Mouse (Mus musculus) ES-Bruce4 (cell line): ENCODE measurements around the gene Fut8. TPM values are rescaled to one million over a fixed set of nuclear protein-coding genes. Genes with fewer than 3 reads are reported as not detected.

Experiments used
- H3K27ac ChIP-seq: 2 replicates; pipeline ENCODE4 v1.5.1; 2012; ENCODE audit warnings: low read length, inconsistent platforms; ENCODE audit not compliant: insufficient read depth
- H3K27me3 ChIP-seq: 2 replicates; pipeline ENCODE4 v1.6.1; 2012; ENCODE audit warnings: mild to moderate bottlenecking, low read length, inconsistent platforms; ENCODE audit not compliant: control insufficient read depth, poor library complexity, insufficient read depth, severe bottlenecking
- H3K36me3 ChIP-seq: 2 replicates; pipeline ENCODE4 v1.6.1; 2012; ENCODE audit warnings: inconsistent platforms, mild to moderate bottlenecking, low read length, moderate library complexity; ENCODE audit not compliant: control insufficient read depth, poor library complexity, insufficient read depth, severe bottlenecking
- H3K4me1 ChIP-seq: one replicate; pipeline ENCODE4 v1.8.1; 2011; ENCODE audit warnings: low read length; ENCODE audit not compliant: control insufficient read depth, insufficient read depth
- H3K4me3 ChIP-seq: 2 replicates; pipeline ENCODE4 v1.5.1; 2011; ENCODE audit warnings: low read depth, mild to moderate bottlenecking, low read length
- H3K9ac ChIP-seq: 2 replicates; pipeline ENCODE4 v1.6.1; 2012; ENCODE audit warnings: low read depth, mild to moderate bottlenecking, inconsistent platforms; ENCODE audit not compliant: poor library complexity, severe bottlenecking
- H3K9me3 ChIP-seq: replicated peaks from 2 replicates; pipeline ENCODE4 v1.6.1; 2012; ENCODE audit warnings: mild to moderate bottlenecking, low read length, inconsistent platforms; ENCODE audit not compliant: control insufficient read depth, poor library complexity, insufficient read depth, severe bottlenecking
- CTCF ChIP-seq: IDR thresholded peaks from one replicate; pipeline ENCODE4 v1.8.1; 2011; ENCODE audit warnings: low read depth, low read length
- EP300 ChIP-seq: IDR thresholded peaks from 2 replicates; pipeline ENCODE4 v1.6.1; 2011; ENCODE audit warnings: low read depth, low read length; ENCODE audit not compliant: insufficient read depth
- POLR2A ChIP-seq: IDR thresholded peaks from one replicate; pipeline ENCODE4 v1.8.1; 2011; ENCODE audit warnings: low read length; ENCODE audit not compliant: insufficient read depth
- polyA plus RNA-seq: library from polyadenylated mRNA; stranded (reverse); fragments of >200 nt; gene quantifications from 2 replicates; pipeline ENCODE4 v1.2.4, GENCODE M21; 2011; ENCODE audit warnings: low read depth; ENCODE audit not compliant: missing spikeins, insufficient read depth, insufficient read length

Fut8 gene
- polyA plus RNA-seq, 1 experiment: 18.1 TPM

DNA sequence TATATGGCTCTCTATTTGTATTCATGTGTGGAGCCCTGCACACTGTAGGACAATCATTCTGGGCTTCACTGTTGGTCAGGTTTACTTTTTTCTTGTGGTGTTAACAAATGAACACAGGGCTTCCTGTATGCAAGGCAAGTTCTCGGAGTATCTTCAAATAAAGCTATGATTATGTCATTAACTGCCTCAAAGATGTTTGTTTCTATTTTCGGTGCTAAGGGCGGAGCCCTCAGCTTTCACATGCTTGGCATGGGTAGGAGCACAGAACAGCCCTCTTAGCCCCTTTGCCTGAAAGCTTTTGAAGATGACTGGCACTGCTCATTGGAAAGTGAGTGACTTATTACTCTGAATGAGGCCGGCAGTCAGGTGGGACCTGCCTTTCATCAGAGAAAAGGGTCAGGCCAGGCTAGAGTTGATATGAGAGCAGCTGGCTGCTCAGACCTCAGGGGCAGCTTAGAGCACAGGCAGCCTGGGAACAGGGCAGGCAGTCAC, 44.7 kb upstream of the Fut8 start:
- Histone ChIP-seq H3K36me3 (no peaks in the 10 kb centered on the region), H3K27me3 (no peaks in the 10 kb centered on the region), H3K4me1 (peaks cover 10% of the 10 kb centered on the region), H3K4me3 (no peak overlapping the region), H3K9ac (no peak overlapping the region), H3K9me3 (peaks cover 4% of the 10 kb centered on the region; the same call in 1 of the 2 replicates), H3K27ac (no peak overlapping the region)
- TF ChIP-seq EP300 (no peak), POLR2A (no peak), CTCF (no peak)

DNA sequence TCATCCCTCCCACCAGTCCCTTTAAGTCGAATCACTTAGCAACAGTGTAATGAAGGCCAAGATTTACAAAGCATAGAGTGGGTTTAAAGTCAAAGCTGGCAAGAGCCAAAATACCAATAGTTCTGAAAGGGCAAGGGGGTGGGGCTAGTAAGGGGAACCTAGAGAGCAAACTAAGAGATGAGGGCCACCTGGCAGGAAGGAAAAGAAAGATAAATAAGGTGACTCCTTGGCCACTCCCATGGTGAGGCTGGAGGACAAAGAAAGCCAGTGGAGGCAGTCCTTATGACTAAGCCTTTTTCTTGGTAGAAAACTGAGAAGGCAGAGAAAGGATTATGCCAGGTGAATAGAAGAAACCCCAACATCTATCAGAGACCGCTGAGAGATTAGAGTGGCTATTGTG, 42.9 kb upstream of the Fut8 start:
- Histone ChIP-seq H3K9ac (no peak overlapping the region), H3K27ac (no peak overlapping the region), H3K4me1 (peaks cover 6% of the 10 kb centered on the region), H3K4me3 (no peak overlapping the region), H3K36me3 (no peaks in the 10 kb centered on the region), H3K27me3 (no peaks in the 10 kb centered on the region), H3K9me3 (peaks cover 4% of the 10 kb centered on the region; the same call in 1 of the 2 replicates)
- TF ChIP-seq CTCF (no peak), EP300 (no peak)

DNA sequence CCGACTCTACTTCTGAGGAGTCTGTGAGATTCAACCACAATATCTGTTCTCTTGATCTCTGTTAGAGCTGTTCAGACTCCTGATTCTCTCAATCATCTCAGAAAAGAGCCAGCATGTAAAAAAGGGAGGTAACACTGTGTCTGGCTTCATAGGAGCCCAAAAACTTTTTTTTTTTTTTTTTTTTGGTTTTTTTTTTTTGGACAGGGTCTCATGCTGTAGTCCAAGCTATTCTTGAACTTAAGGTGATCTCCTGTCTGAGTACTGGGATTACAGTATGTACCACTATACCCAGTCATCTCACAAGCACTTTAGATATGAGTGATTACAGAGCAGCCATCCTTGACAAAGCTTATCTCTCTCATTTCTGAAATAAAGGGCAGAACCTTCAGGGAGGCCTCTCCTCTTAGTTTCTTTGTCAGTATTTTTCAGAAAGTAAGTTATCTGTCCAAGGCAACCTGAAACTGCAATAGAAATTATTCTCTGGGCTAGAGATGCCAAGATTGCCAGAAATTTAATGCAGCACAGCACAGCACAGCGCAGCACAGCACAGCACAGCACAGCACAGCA, 41.3 kb upstream of the Fut8 start:
- Histone ChIP-seq H3K27ac (no peak overlapping the region), H3K9ac (no peak overlapping the region), H3K36me3 (no peaks in the 10 kb centered on the region), H3K27me3 (no peaks in the 10 kb centered on the region), H3K9me3 (peaks cover 4% of the 10 kb centered on the region; the same call in 1 of the 2 replicates), H3K4me3 (no peak overlapping the region), H3K4me1 (peaks cover 2% of the 10 kb centered on the region)
- no peak for TF ChIP-seq POLR2A
- no peak for TF ChIP-seq EP300
- no peak for TF ChIP-seq CTCF

DNA sequence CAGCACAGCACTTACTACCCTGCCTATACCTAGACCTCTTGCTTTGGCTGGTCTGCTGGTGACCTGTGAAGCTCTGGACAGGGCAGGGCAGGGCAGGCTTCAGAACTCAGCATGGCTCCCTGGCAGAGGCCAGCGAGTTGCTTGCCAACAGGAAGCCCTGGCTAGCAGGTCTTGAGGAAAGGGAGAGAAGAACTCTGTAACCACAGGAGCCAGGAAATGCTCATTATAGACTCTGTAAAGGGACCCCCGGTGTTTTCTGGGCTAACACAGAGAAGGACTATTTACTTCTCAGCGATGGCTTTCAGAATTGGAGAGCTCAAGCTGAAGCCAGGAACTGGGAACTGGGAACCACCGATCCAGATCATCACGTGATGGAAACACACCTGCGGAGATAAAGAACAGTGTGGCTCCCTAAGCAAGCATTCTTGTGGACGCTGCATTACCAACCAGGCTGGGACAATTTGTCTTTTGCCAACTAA, 40.8 kb upstream of the Fut8 start:
- Histone ChIP-seq H3K9me3 (peaks cover 4% of the 10 kb centered on the region; the same call in 1 of the 2 replicates), H3K9ac (no peak overlapping the region), H3K4me3 (no peak overlapping the region), H3K27me3 (no peaks in the 10 kb centered on the region), H3K36me3 (no peaks in the 10 kb centered on the region), H3K4me1 (peaks cover 2% of the 10 kb centered on the region), H3K27ac (no peak overlapping the region)
- TF ChIP-seq EP300 (no peak), CTCF (no peak), POLR2A (no peak)

DNA sequence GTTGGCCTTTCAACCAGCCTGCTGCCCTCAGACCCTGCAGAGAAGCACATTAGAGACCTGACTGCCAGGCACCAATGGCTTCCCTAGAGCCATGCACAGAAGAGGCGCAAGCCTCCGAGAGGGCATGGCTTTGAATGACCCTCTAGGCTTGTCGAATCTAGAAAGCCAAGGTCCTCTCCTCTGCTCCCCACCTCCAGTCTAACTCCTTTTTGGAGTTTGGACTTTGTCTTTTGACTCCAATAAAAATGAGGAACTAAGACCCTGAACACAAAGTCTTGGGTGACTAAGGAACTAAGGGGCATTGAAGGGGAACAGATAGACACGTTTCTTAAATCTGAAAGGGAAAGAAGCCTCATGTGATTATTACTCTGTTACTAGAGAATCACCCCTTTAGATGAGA, 39.7 kb upstream of the Fut8 start:
- peaks cover 2% of the 10 kb centered on the region for H3K4me1 ChIP-seq
- no peaks in the 10 kb centered on the region for H3K36me3 ChIP-seq
- peaks cover 4% of the 10 kb centered on the region; the same call in 1 of the 2 replicates for H3K9me3 ChIP-seq
- no peak overlapping the region for H3K4me3 ChIP-seq
- no peak overlapping the region for H3K27ac ChIP-seq
- TF ChIP-seq EP300 (no peak), POLR2A (no peak), CTCF (no peak)
- no peak overlapping the region for H3K9ac ChIP-seq
- no peaks in the 10 kb centered on the region for H3K27me3 ChIP-seq

DNA sequence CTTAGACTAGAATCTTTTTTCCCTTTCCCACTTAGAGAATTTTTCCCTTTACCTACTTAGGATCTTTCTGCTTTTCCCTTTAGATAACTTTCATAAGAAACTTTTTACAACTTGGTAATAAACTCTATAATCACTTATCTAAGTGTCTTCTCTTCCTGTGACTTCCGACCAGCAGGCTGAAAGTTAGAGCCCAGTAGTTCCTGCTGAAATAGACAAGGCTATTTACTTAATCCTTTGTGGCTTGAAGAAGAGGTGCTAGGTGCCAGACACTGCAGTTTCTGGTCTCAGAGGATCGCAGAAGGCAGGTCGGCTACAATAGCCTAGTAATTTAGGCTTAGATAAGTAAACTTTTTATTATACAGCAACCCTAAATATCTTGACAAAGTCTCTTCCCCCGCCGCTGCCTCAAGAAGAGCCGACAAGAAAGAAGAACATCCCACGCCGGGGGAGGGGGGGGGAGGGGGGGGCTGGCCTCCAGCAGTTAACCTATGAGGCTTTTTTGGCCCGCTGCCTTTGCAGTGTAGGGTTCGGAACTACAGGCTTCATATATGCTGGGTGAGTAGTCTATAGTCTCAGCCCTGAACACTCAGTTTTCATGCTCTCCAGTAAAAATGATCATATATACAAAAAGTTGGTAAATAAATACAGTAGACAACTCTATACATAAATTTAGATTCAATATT, 36.3 kb upstream of the Fut8 start:
- Histone ChIP-seq H3K27me3 (no peaks in the 10 kb centered on the region), H3K4me1 (peaks cover 2% of the 10 kb centered on the region), H3K36me3 (no peaks in the 10 kb centered on the region), H3K9ac (no peak overlapping the region), H3K4me3 (no peak overlapping the region), H3K27ac (no peak overlapping the region), H3K9me3 (no peaks in the 10 kb centered on the region)
- TF ChIP-seq EP300 (no peak), CTCF (no peak), POLR2A (no peak)
